Comparison of ENCODE assay signal across 9 mouse cellular contexts in genomic region chr12:29894669-29895068, GRCm38 (mm10). TPM values are rescaled to one million over a fixed set of nuclear protein-coding genes. Genes with fewer than 3 reads are reported as not detected.
A peak's percentile ranks its signal among the peaks of the same experiment; 100 is the strongest.
DNase-seq lines count a peak whose midpoint lies in the region; ATAC-seq and TF ChIP-seq lines count a peak whose summit lies in the region.
"Had no signal": no experiment of that assay in that cellular context is flagged by ENCODE, and none has a peak within 500 bp of the region (broad histone marks: within the 10 kb centered on the region; RNA-seq: fewer than 3 reads in every experiment).

No protein-coding gene starts in this region.

- no peaks in the 10 kb centered on the region for H3K9me3 ChIP-seq in forebrain, embryonic 11.5 days (ENCODE audit: control insufficient read depth, low read length)
- H3K9me3 ChIP-seq in forebrain, embryonic 12.5 days = no peaks in the 10 kb centered on the region
- H3K9me3 ChIP-seq in liver, embryonic 11.5 days (ENCODE audit: control insufficient read depth, low read length) = no peaks in the 10 kb centered on the region
- H3K9me3 ChIP-seq: liver, embryonic 15.5 days had no signal

- no peaks in the 10 kb centered on the region for H3K36me3 ChIP-seq in forebrain, embryonic 11.5 days (ENCODE audit: control insufficient read depth, insufficient read depth, low read length)
- H3K36me3 ChIP-seq in forebrain, embryonic 12.5 days (replicated peaks) = no peaks in the 10 kb centered on the region
- H3K36me3 ChIP-seq in liver, adult 2 months (ENCODE audit: control insufficient read depth, insufficient read depth, low read length) = no peaks in the 10 kb centered on the region
- no peaks in the 10 kb centered on the region for H3K36me3 ChIP-seq in liver, embryonic 11.5 days (ENCODE audit: control insufficient read depth, insufficient read depth, low read length)
- H3K36me3 ChIP-seq: liver, embryonic 15.5 days had no signal

- WGBS in forebrain, embryonic 11.5 days = 15% methylated on average over 3 of the region's 3 CpGs
- WGBS in forebrain, embryonic 12.5 days = 22% methylated on average over 3 of the region's 3 CpGs
- WGBS in liver, adult 2 months = 16% methylated on average over 3 of the region's 3 CpGs
- 15% methylated on average over 3 of the region's 3 CpGs for WGBS in liver, embryonic 11.5 days

- no peak overlapping the region for H3K4me2 ChIP-seq in forebrain, embryonic 11.5 days (ENCODE audit: low read depth, low read length, severe bottlenecking)
- no peak overlapping the region for H3K4me2 ChIP-seq in forebrain, embryonic 12.5 days
- no peak overlapping the region for H3K4me2 ChIP-seq in liver, embryonic 11.5 days
- H3K4me2 ChIP-seq: liver, embryonic 15.5 days had no signal

- no peak overlapping the region for H3K9ac ChIP-seq in forebrain, embryonic 11.5 days (ENCODE audit: low read length)
- H3K9ac ChIP-seq in forebrain, embryonic 12.5 days = no peak overlapping the region
- no peak overlapping the region for H3K9ac ChIP-seq in liver, adult 2 months (ENCODE audit: low read depth, low read length)
- H3K9ac ChIP-seq in liver, embryonic 11.5 days (ENCODE audit: low read depth, low read length) = no peak overlapping the region
- H3K9ac ChIP-seq: liver, embryonic 15.5 days had no signal

- no peak for TF ChIP-seq POLR2A in liver, adult 2 months (IDR thresholded peaks at IDR 0.05; ENCODE audit: extremely low read depth, insufficient read depth, low read length)

- 0 out of 2 replicates have a peak, but pooled peaks have one; percentile 27 for ATAC-seq in forebrain, embryonic 11.5 days (replicated peaks; ENCODE audit: low FRiP score)
- ATAC-seq in forebrain, embryonic 12.5 days (ENCODE audit: low FRiP score) = no peak
- no peak for ATAC-seq in liver, embryonic 11.5 days (replicated peaks; ENCODE audit: low FRiP score)

- DNase-seq in forebrain, embryonic 11.5 days (ENCODE audit: low spot score) = peak; percentile 68
- DNase-seq in liver, adult 2 months (ENCODE audit: extremely low read depth, low read depth, low spot score) = peak; percentile 15
- DNase-seq in liver, embryonic 11.5 days (ENCODE audit: low spot score) = no peak
- peak; percentile 40 to 49 for DNase-seq in adrenal gland, postnatal 36 days
- DNase-seq in forelimb bud, embryonic 11.5 days (ENCODE audit: low read depth, low spot score) = peak; percentile 66
- peak; percentile 48 for DNase-seq in lung, postnatal 10 days
- no peak for DNase-seq in right cerebral cortex, postnatal 36 days (ENCODE audit: low spot score in 2 of 2)

- H3K4me1 ChIP-seq in forebrain, embryonic 11.5 days (replicated peaks; ENCODE audit: control insufficient read depth, insufficient read depth, low read length) = no peaks in the 10 kb centered on the region
- no peaks in the 10 kb centered on the region for H3K4me1 ChIP-seq in forebrain, embryonic 12.5 days
- H3K4me1 ChIP-seq in liver, adult 2 months (ENCODE audit: control insufficient read depth, insufficient read depth, low read length) = no peaks in the 10 kb centered on the region
- no peaks in the 10 kb centered on the region for H3K4me1 ChIP-seq in liver, embryonic 11.5 days (replicated peaks; ENCODE audit: control insufficient read depth, insufficient read depth, low read length)
- H3K4me1 ChIP-seq: liver, embryonic 15.5 days had no signal

- no peak overlapping the region for H3K4me3 ChIP-seq in forebrain, embryonic 11.5 days (ENCODE audit: low read depth, low read length)
- H3K4me3 ChIP-seq in forebrain, embryonic 12.5 days (replicated peaks) = no peak overlapping the region
- H3K4me3 ChIP-seq in liver, adult 2 months (ENCODE audit: insufficient read depth, low read depth, low read length) = no peak overlapping the region
- H3K4me3 ChIP-seq in liver, embryonic 11.5 days (ENCODE audit: low read depth, low read length) = no peak overlapping the region
- H3K4me3 ChIP-seq: liver, embryonic 15.5 days had no signal

- H3K79me2 ChIP-seq in liver, adult 2 months (ENCODE audit: control insufficient read depth, insufficient read depth, low read length) = no peaks in the 10 kb centered on the region

- no peak overlapping the region for H3K27ac ChIP-seq in forebrain, embryonic 11.5 days (ENCODE audit: low read depth, low read length)
- no peak overlapping the region for H3K27ac ChIP-seq in forebrain, embryonic 12.5 days
- no peak overlapping the region for H3K27ac ChIP-seq in liver, adult 2 months (replicated peaks; ENCODE audit: insufficient read depth, low read depth, low read length)
- H3K27ac ChIP-seq in liver, embryonic 11.5 days (ENCODE audit: low read depth, low read length) = no peak overlapping the region
- H3K27ac ChIP-seq: liver, embryonic 15.5 days had no signal

- peak; percentile 32 for TF ChIP-seq CTCF in liver, adult 2 months (IDR thresholded peaks at IDR 0.05; ENCODE audit: low read depth, low read length)

- H3K27me3 ChIP-seq in forebrain, embryonic 11.5 days (ENCODE audit: control insufficient read depth, insufficient read depth, low read length) = no peaks in the 10 kb centered on the region
- H3K27me3 ChIP-seq in forebrain, embryonic 12.5 days = no peaks in the 10 kb centered on the region
- H3K27me3 ChIP-seq in liver, adult 2 months (ENCODE audit: control insufficient read depth, insufficient read depth, low read length) = no peaks in the 10 kb centered on the region
- no peaks in the 10 kb centered on the region for H3K27me3 ChIP-seq in liver, embryonic 11.5 days (replicated peaks; ENCODE audit: control insufficient read depth, insufficient read depth, low read length)

RNA-seq across cellular contexts. Expression of gene Pxdn, which starts 42.7 kb away (rescaled TPM):
- 66.1 and 73.7 TPM in 2 replicates for polyA plus RNA-seq in forebrain, embryonic 11.5 days (2014; fragmentation: Nextera tagmentation; extraction: Ambion mirVana)
- 67.6 and 72.1 TPM in 2 replicates for polyA plus RNA-seq in forebrain, embryonic 12.5 days (2016; fragmentation: Nextera tagmentation; extraction: Ambion mirVana)
- total RNA-seq in liver, adult 2 months (2014; rRNA removed) = 7.8 and 9.7 TPM in 2 replicates
- 7.2 and 9.1 TPM in 2 replicates for polyA plus RNA-seq in liver, adult 2 months (2012; rRNA removed)
- polyA plus RNA-seq in liver, embryonic 11.5 days (2014; fragmentation: Nextera tagmentation; extraction: Ambion mirVana) = 33.9 and 37.3 TPM in 2 replicates
- total RNA-seq in adrenal gland, postnatal 36 days (2021) = 10 to 100 TPM; 51.2 to 68.5 TPM

Comparison
In these comparisons a context has a peak if more than half of its experiments do, and no peak if none do; other contexts are left out.
1. DNase-seq: peak in forebrain, embryonic 11.5 days (single experiment), liver, adult 2 months (single experiment), adrenal gland, postnatal 36 days (2 of 2), forelimb bud, embryonic 11.5 days (single experiment) and lung, postnatal 10 days (single experiment); none in liver, embryonic 11.5 days (single experiment) and right cerebral cortex, postnatal 36 days (0 of 2).